ENCODE assay signal across 8 mouse cellular contexts in the genomic region with DNA sequence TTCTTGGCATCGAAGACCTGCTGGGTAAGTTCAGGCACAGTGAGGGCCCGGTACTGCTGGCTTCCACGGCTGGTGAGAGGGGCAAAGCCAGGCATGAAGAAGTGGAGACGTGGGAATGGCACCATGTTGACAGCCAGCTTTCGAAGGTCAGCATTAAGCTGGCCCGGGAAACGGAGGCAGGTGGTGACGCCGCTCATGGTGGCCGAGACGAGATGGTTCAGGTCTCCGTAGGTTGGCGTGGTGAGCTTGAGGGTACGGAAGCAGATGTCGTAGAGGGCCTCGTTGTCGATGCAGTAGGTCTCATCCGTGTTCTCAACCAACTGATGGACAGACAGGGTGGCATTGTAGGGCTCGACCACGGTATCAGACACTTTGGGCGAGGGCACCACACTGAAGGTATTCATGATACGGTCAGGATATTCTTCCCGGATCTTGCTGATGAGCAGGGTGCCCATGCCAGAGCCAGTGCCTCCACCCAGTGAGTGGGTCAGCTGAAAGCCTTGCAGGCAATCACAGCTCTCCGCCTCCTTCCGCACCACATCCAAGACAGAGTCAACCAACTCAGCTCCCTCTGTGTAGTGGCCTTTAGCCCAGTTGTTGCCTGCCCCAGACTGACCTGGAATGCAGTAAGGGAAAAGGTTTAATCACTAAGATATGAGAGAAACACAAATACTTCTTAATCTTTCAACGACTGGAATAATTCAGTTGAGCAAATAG. TPM values are rescaled to one million over a fixed set of nuclear protein-coding genes. Genes with fewer than 3 reads are reported as not detected.
A peak's percentile ranks its signal among the peaks of the same experiment; 100 is the strongest.
DNase-seq lines count a peak whose midpoint lies in the region; ATAC-seq and TF ChIP-seq lines count a peak whose summit lies in the region.

No protein-coding gene starts in this region.

- H3K4me3 ChIP-seq in erythroblast, embryonic 14.5 days (replicated peaks) = peak overlapping the region; percentile 78
- H3K4me3 ChIP-seq in CH12.LX (replicated peaks in 1 of 3; ENCODE audit: low read depth in 2 of 3, low read length in 2 of 3, poor library complexity in 1 of 3) = peak overlapping the region in 2 of 3 experiments; percentile 7 to 83
- H3K4me3 ChIP-seq in embryonic fibroblast, embryonic 13.5 days (ENCODE audit: insufficient read depth, low read length) = peak overlapping the region; percentile 79
- peak overlapping the region; percentile 93 for H3K4me3 ChIP-seq in neural tube, embryonic 14.5 days (ENCODE audit: low read depth, low read length)

- H3K79me2 ChIP-seq in CH12.LX (replicated peaks; ENCODE audit: control insufficient read depth, extremely low read depth, insufficient read depth, poor library complexity, severe bottlenecking) = peaks cover 38% of the 10 kb centered on the region

- H3K4me2 ChIP-seq in CH12.LX (ENCODE audit: insufficient read depth, low read depth, poor library complexity, severe bottlenecking) = peak overlapping the region; percentile 89
- peak overlapping the region; percentile 69 for H3K4me2 ChIP-seq in neural tube, embryonic 14.5 days (ENCODE audit: low read depth, low read length)

- no peak for TF ChIP-seq CTCF in CH12.LX (conservative IDR thresholded peaks at IDR 0.05 in 1 of 2, IDR thresholded peaks at IDR 0.05 in 1 of 2; ENCODE audit: low read depth in 2 of 2, low read length in 2 of 2)
- TF ChIP-seq CTCF in embryonic fibroblast, embryonic 13.5 days (IDR thresholded peaks at IDR 0.05; ENCODE audit: borderline replicate concordance, insufficient read depth, low read length) = no peak

- no peak overlapping the region for H3K9ac ChIP-seq in CH12.LX (ENCODE audit: insufficient read depth, low read depth)
- peak overlapping the region; percentile 98; the same call in 1 of the 2 replicates for H3K9ac ChIP-seq in neural tube, embryonic 14.5 days (replicated peaks; ENCODE audit: low read depth, low read length)

- peaks cover 69% of the 10 kb centered on the region for H3K36me3 ChIP-seq in erythroblast, embryonic 14.5 days (ENCODE audit: control insufficient read depth)
- peaks cover 42 to 61% of the 10 kb centered on the region in 2 experiments for H3K36me3 ChIP-seq in CH12.LX (replicated peaks in 1 of 2; ENCODE audit: control insufficient read depth in 1 of 2, insufficient read depth in 1 of 2, low read length in 1 of 2)
- H3K36me3 ChIP-seq in neural tube, embryonic 14.5 days (ENCODE audit: control insufficient read depth, insufficient read depth, low read length) = peaks cover 39% of the 10 kb centered on the region

- TF ChIP-seq EP300 in CH12.LX (IDR thresholded peaks at IDR 0.05; ENCODE audit: low read length) = no peak

- no peaks in the 10 kb centered on the region; the same call in 1 of the 2 replicates for H3K27me3 ChIP-seq in erythroblast, embryonic 14.5 days (ENCODE audit: control insufficient read depth)
- H3K27me3 ChIP-seq in CH12.LX (replicated peaks) = no peaks in the 10 kb centered on the region
- H3K27me3 ChIP-seq in neural tube, embryonic 14.5 days (ENCODE audit: control insufficient read depth, insufficient read depth, low read length) = no peaks in the 10 kb centered on the region

- WGBS in neural tube, embryonic 14.5 days = 78% methylated on average over 26 of the region's 26 CpGs

- no peak for TF ChIP-seq RAD21 in CH12.LX (IDR thresholded peaks at IDR 0.05; ENCODE audit: low read depth, low read length)

- H3K9me3 ChIP-seq in erythroblast, embryonic 14.5 days (ENCODE audit: control insufficient read depth, low read length) = no peaks in the 10 kb centered on the region; the same call in 1 of the 2 replicates
- no peaks in the 10 kb centered on the region for H3K9me3 ChIP-seq in CH12.LX (replicated peaks; ENCODE audit: low read length)
- H3K9me3 ChIP-seq in neural tube, embryonic 14.5 days (ENCODE audit: control insufficient read depth, low read length) = no peaks in the 10 kb centered on the region

- DNase-seq in CH12.LX (ENCODE audit: extremely low read depth) = no peak
- DNase-seq in kidney, postnatal 10 days = peak; percentile 49
- DNase-seq in thymus, postnatal 0 days (ENCODE audit: low spot score) = no peak
- no peak for DNase-seq in gastrocnemius, postnatal 10 days

- no peak for ATAC-seq in erythroblast, adult 5-6 weeks (replicated peaks; ENCODE audit: low FRiP score, poor library complexity, severe bottlenecking)
- no peak for ATAC-seq in neural tube, embryonic 14.5 days (ENCODE audit: low read depth)

- TF ChIP-seq POLR2A in CH12.LX (IDR thresholded peaks at IDR 0.05; ENCODE audit: low read depth, low read length) = no peak
- TF ChIP-seq POLR2A in embryonic fibroblast, embryonic 13.5 days (IDR thresholded peaks at IDR 0.05; ENCODE audit: low read depth, low read length) = no peak

- H3K27ac ChIP-seq in CH12.LX (ENCODE audit: insufficient read depth, low read depth) = no peak overlapping the region
- H3K27ac ChIP-seq in embryonic fibroblast, embryonic 13.5 days (ENCODE audit: insufficient read depth, low read length) = no peak overlapping the region
- H3K27ac ChIP-seq in neural tube, embryonic 14.5 days (ENCODE audit: low read depth, low read length) = no peak overlapping the region

- dilution Hi-C loops in CH12.LX (cut with MboI; ENCODE audit: extremely low pct_ligation_motif_present, extremely low pct_unique_long_range_greater_than_20kb, low sequenced_read_pairs) = no loop called here

- peaks cover 74% of the 10 kb centered on the region for H3K4me1 ChIP-seq in erythroblast, embryonic 14.5 days (ENCODE audit: control insufficient read depth)
- H3K4me1 ChIP-seq in CH12.LX (ENCODE audit: control insufficient read depth in 1 of 2, insufficient read depth in 2 of 2) = peaks cover 11 to 36% of the 10 kb centered on the region in 2 experiments
- peaks cover 5% of the 10 kb centered on the region for H3K4me1 ChIP-seq in embryonic fibroblast, embryonic 13.5 days (ENCODE audit: control insufficient read depth, insufficient read depth, low read length)
- peaks cover 33% of the 10 kb centered on the region for H3K4me1 ChIP-seq in neural tube, embryonic 14.5 days (ENCODE audit: control insufficient read depth, insufficient read depth, low read length)

- in situ Hi-C loops in CH12.LX (cut with MboI; ENCODE audit: low pct_ligation_motif_present, low pct_unique_long_range_greater_than_20kb, low sequenced_read_pairs) = loop anchor here (5.0 kb wide), 1 partner anchor 37 kb away; no protein-coding TSS in a partner anchor

RNA-seq across cellular contexts. Expression of a gene that starts 2.5 kb away (rescaled TPM):
- 56.9 and 99.3 TPM in 2 replicates for polyA plus RNA-seq in erythroblast, embryonic 14.5 days (2012)
- total RNA-seq in erythroblast, adult 5-6 weeks (2015; ENCODE audit: low replicate concordance) = 243 and 249 TPM in 2 replicates
- total RNA-seq in erythroblast, adult 5-6 weeks (2017; ENCODE audit: low replicate concordance) = 216 and 335 TPM in 2 replicates
- total RNA-seq in CH12.LX (2012; rRNA removed) = 1,014 and 1,058 TPM in 2 replicates
- total RNA-seq in CH12.LX (2014; rRNA removed) = 1,031 and 1,121 TPM in 2 replicates
- polyA plus RNA-seq in CH12.LX (2012; ENCODE audit: insufficient read length, low read depth) = 962 and 1,053 TPM in 2 replicates
- 856 and 947 TPM in 2 replicates for polyA plus RNA-seq in embryonic fibroblast, embryonic 13.5 days (2011; ENCODE audit: insufficient read length, low read depth, missing spikeins)
- polyA plus RNA-seq in neural tube, embryonic 14.5 days (2014; fragmentation: Nextera tagmentation; extraction: Ambion mirVana) = 1,611 and 1,626 TPM in 2 replicates
- polyA plus RNA-seq in thymus, postnatal 0 days (2015; fragmentation: Nextera tagmentation; extraction: Ambion mirVana) = 942 and 997 TPM in 2 replicates
- total RNA-seq in gastrocnemius, postnatal 10 days (2021) = 100 to 1,000 TPM; 205 to 251 TPM

RNA-seq across cellular contexts. Expression of a gene that starts 5.7 kb away (rescaled TPM):
- polyA plus RNA-seq in erythroblast, embryonic 14.5 days (2012) = 0.91 and 1.1 TPM in 2 replicates
- 20.4 and 30.9 TPM in 2 replicates for total RNA-seq in erythroblast, adult 5-6 weeks (2015; ENCODE audit: low replicate concordance)
- total RNA-seq in erythroblast, adult 5-6 weeks (2017; ENCODE audit: low replicate concordance) = 12.4 and 16.4 TPM in 2 replicates
- 8.2 and 8.5 TPM in 2 replicates for total RNA-seq in CH12.LX (2012; rRNA removed)
- total RNA-seq in CH12.LX (2014; rRNA removed) = 2.4 and 3.3 TPM in 2 replicates
- polyA plus RNA-seq in CH12.LX (2012; ENCODE audit: insufficient read length, low read depth) = 14.4 and 15.7 TPM in 2 replicates
- 30.4 and 31.8 TPM in 2 replicates for polyA plus RNA-seq in embryonic fibroblast, embryonic 13.5 days (2011; ENCODE audit: insufficient read length, low read depth, missing spikeins)
- polyA plus RNA-seq in neural tube, embryonic 14.5 days (2014; fragmentation: Nextera tagmentation; extraction: Ambion mirVana) = 6.0 and 8.5 TPM in 2 replicates
- polyA plus RNA-seq in thymus, postnatal 0 days (2015; fragmentation: Nextera tagmentation; extraction: Ambion mirVana) = 6.7 TPM in 2 replicates
- 10 to 100 TPM; 10.1 to 14.6 TPM for total RNA-seq in gastrocnemius, postnatal 10 days (2021)

RNA-seq across cellular contexts. Expression of a gene that starts 12.6 kb away (rescaled TPM):
- 8.2 and 11.6 TPM in 2 replicates for polyA plus RNA-seq in erythroblast, embryonic 14.5 days (2012)
- 20.9 and 37.8 TPM in 2 replicates for total RNA-seq in erythroblast, adult 5-6 weeks (2015; ENCODE audit: low replicate concordance)
- 26.1 and 57.7 TPM in 2 replicates for total RNA-seq in erythroblast, adult 5-6 weeks (2017; ENCODE audit: low replicate concordance)
- total RNA-seq in CH12.LX (2012; rRNA removed) (14.2 and 21.6 TPM in 2 replicates), CH12.LX (2014; rRNA removed) (12.8 and 16.3 TPM in 2 replicates)
- polyA plus RNA-seq in CH12.LX (2012; ENCODE audit: insufficient read length, low read depth) = 17.6 and 18.9 TPM in 2 replicates
- polyA plus RNA-seq in embryonic fibroblast, embryonic 13.5 days (2011; ENCODE audit: insufficient read length, low read depth, missing spikeins) = 66.3 and 78.7 TPM in 2 replicates
- polyA plus RNA-seq in neural tube, embryonic 14.5 days (2014; fragmentation: Nextera tagmentation; extraction: Ambion mirVana) = 100 and 121 TPM in 2 replicates
- 88.3 and 93.1 TPM in 2 replicates for polyA plus RNA-seq in thymus, postnatal 0 days (2015; fragmentation: Nextera tagmentation; extraction: Ambion mirVana)
- total RNA-seq in gastrocnemius, postnatal 10 days (2021) = 10 to 100 TPM; 38.8 to 41.3 TPM

RNA-seq across cellular contexts. Expression of a gene that starts 14.1 kb away (rescaled TPM):
- polyA plus RNA-seq in erythroblast, embryonic 14.5 days (2012) = 14.0 and 14.8 TPM in 2 replicates
- 7.5 and 11.9 TPM in 2 replicates for total RNA-seq in erythroblast, adult 5-6 weeks (2015; ENCODE audit: low replicate concordance)
- 2.1 and 8.0 TPM in 2 replicates for total RNA-seq in erythroblast, adult 5-6 weeks (2017; ENCODE audit: low replicate concordance)
- total RNA-seq in CH12.LX (2012; rRNA removed) (16.5 and 27.2 TPM in 2 replicates), CH12.LX (2014; rRNA removed) (13.9 and 15.0 TPM in 2 replicates)
- polyA plus RNA-seq in CH12.LX (2012; ENCODE audit: insufficient read length, low read depth) = 12.4 and 12.6 TPM in 2 replicates
- polyA plus RNA-seq in embryonic fibroblast, embryonic 13.5 days (2011; ENCODE audit: insufficient read length, low read depth, missing spikeins) = 82.6 and 120 TPM in 2 replicates
- polyA plus RNA-seq in neural tube, embryonic 14.5 days (2014; fragmentation: Nextera tagmentation; extraction: Ambion mirVana) = 4.2 and 6.9 TPM in 2 replicates
- 18.1 and 19.0 TPM in 2 replicates for polyA plus RNA-seq in thymus, postnatal 0 days (2015; fragmentation: Nextera tagmentation; extraction: Ambion mirVana)
- 1 to 10 TPM; 4.5 to 5.8 TPM for total RNA-seq in gastrocnemius, postnatal 10 days (2021)

RNA-seq across cellular contexts. Expression of a gene that starts 25.5 kb away (rescaled TPM):
- polyA plus RNA-seq in erythroblast, embryonic 14.5 days (2012) = 1.7 and 2.8 TPM in 2 replicates
- total RNA-seq in erythroblast, adult 5-6 weeks (2015; ENCODE audit: low replicate concordance) = 12.9 and 15.0 TPM in 2 replicates
- 3.2 and 20.0 TPM in 2 replicates for total RNA-seq in erythroblast, adult 5-6 weeks (2017; ENCODE audit: low replicate concordance)
- total RNA-seq in CH12.LX (2012; rRNA removed) = 12.5 and 16.7 TPM in 2 replicates
- 10.0 and 12.1 TPM in 2 replicates for total RNA-seq in CH12.LX (2014; rRNA removed)
- 14.0 and 15.4 TPM in 2 replicates for polyA plus RNA-seq in CH12.LX (2012; ENCODE audit: insufficient read length, low read depth)
- 9.8 and 15.5 TPM in 2 replicates for polyA plus RNA-seq in embryonic fibroblast, embryonic 13.5 days (2011; ENCODE audit: insufficient read length, low read depth, missing spikeins)
- 15.7 and 16.9 TPM in 2 replicates for polyA plus RNA-seq in neural tube, embryonic 14.5 days (2014; fragmentation: Nextera tagmentation; extraction: Ambion mirVana)
- polyA plus RNA-seq in thymus, postnatal 0 days (2015; fragmentation: Nextera tagmentation; extraction: Ambion mirVana) = 53.7 and 59.1 TPM in 2 replicates
- 1 to 10 TPM; 7.8 to 9.7 TPM for total RNA-seq in gastrocnemius, postnatal 10 days (2021)
